Mouse (Mus musculus) forebrain, embryonic 16.5 days (tissue): ENCODE results near the gene Plcd3. TPM values are rescaled to one million over a fixed set of nuclear protein-coding genes. Genes with fewer than 3 reads are reported as not detected.

ENCODE experiments used
- ATAC-seq: fragments of 200-750 bp; cut with Nextera tagmentation; 2 replicates; pipeline ENCODE4 v1.8.0; 2017; ENCODE audit warnings: mild to moderate bottlenecking, moderate library complexity
- H3K27ac ChIP-seq: fragments of 300-500 bp; sonication (generic); 2 replicates; pipeline ENCODE4 v1.5.1; 2014; ENCODE audit warnings: low read length, control low read depth
- H3K27me3 ChIP-seq: fragments of 300-500 bp; sonication (generic); replicated peaks from 2 replicates; pipeline ENCODE4 v1.6.1; 2014; ENCODE audit warnings: low read length; ENCODE audit not compliant: control insufficient read depth, insufficient read depth
- H3K36me3 ChIP-seq: fragments of 300-500 bp; sonication (generic); 2 replicates; pipeline ENCODE4 v1.6.1; 2014; ENCODE audit not compliant: control insufficient read depth, insufficient read depth
- H3K4me1 ChIP-seq: fragments of 300-500 bp; sonication (generic); replicated peaks from 2 replicates; pipeline ENCODE4 v1.6.1; 2014; ENCODE audit warnings: low read length; ENCODE audit not compliant: control insufficient read depth, insufficient read depth
- H3K4me2 ChIP-seq: fragments of 300-500 bp; sonication (generic); 2 replicates; pipeline ENCODE4 v1.6.1; 2014; ENCODE audit warnings: mild to moderate bottlenecking, low read length, control low read depth
- H3K4me3 ChIP-seq: fragments of 300-500 bp; sonication (generic); replicated peaks from 2 replicates; pipeline ENCODE4 v1.5.1; 2014; ENCODE audit warnings: mild to moderate bottlenecking, low read length, control low read depth
- H3K9ac ChIP-seq: fragments of 300-500 bp; sonication (generic); replicated peaks from 2 replicates; pipeline ENCODE4 v1.6.1; 2014; ENCODE audit warnings: low read depth, low read length, control low read depth
- H3K9me3 ChIP-seq: fragments of 300-500 bp; sonication (generic); 2 replicates; pipeline ENCODE4 v1.6.1; 2016; ENCODE audit warnings: low read length; ENCODE audit not compliant: control insufficient read depth
- WGBS: fragments of 180-500 bp; shearing (Covaris S2); extraction: QIAGEN DNeasy Blood & Tissue Kit; methylation state at CpG from one replicate; pipeline ENCODE4 v1.1.7; 2014; 5-methylcytosine and 5-hydroxymethylcytosine counted together
- polyA plus RNA-seq: library from polyadenylated mRNA; unstranded; fragments of >200 nt; fragmentation: Nextera tagmentation; extraction: Ambion mirVana; gene quantifications from 2 replicates; pipeline ENCODE4 v1.2.1, GENCODE M21; 2015

The Plcd3 gene
- polyA plus RNA-seq, 1 experiment from 2014 or later, result 2.5 TPM

DNA sequence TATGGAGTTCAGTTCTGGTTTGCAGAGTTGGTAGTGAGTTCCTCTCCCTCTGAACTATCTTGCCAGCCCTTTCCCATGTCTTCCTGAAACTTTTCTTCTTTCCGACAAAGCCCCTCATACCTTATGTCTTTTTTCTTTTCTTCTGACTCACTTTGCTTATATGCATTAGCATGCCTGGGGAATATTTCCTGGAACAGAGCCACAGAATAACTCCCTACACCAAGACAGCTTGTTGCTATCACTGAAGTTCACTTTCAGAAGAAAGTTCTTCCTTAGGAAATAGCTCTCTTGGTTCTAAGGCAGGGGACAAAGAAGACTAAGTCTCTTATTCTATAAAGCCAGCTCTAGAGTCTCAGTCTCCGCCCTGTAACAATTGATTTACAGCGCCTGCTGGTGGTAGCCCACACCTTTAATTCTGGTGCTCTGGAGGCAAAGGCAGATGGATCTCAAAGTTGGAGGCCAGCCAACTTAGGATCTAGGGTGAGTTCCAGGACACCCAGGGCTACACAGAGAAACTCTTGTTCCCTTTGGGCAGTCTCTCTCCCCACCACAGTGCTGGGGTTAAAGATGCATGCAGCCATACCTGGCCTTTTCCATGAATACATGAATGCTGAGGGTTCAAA is 80.6 kb downstream of the Plcd3 start:
- H3K9me3 ChIP-seq, result no peaks in the 10 kb centered on the region
- WGBS, result 63% methylated on average over 3 of the region's 3 CpGs
- H3K4me1 ChIP-seq, result peaks cover 6% of the 10 kb centered on the region
- H3K36me3 ChIP-seq, result no peaks in the 10 kb centered on the region
- no peak overlapping the region for H3K4me3 ChIP-seq
- H3K9ac ChIP-seq, result no peak overlapping the region
- no peak overlapping the region for H3K4me2 ChIP-seq
- H3K27ac ChIP-seq, result no peak overlapping the region
- H3K27me3 ChIP-seq, result no peaks in the 10 kb centered on the region
- no peak for ATAC-seq

Other genes with a start within 250 kb of the Plcd3 start
- 188 and 190 TPM in 2 replicates for gene Eftud2, start 220.7 kb downstream of the Plcd3 start, polyA plus RNA-seq
- gene Ccdc103, start 220.5 kb downstream of the Plcd3 start, polyA plus RNA-seq, result 2.2 and 2.7 TPM in 2 replicates
- gene Fam187a, start 216.5 kb downstream of the Plcd3 start, polyA plus RNA-seq, result not detected in 2 replicates
- 1.3 and 2.3 TPM in 2 replicates for gene Gfap, start 200.7 kb downstream of the Plcd3 start, polyA plus RNA-seq
- 3.0 and 4.1 TPM in 2 replicates for gene Kif18b, start 176.5 kb downstream of the Plcd3 start, polyA plus RNA-seq
- 1.4 TPM in 2 replicates for gene C1ql1, start 155.0 kb downstream of the Plcd3 start, polyA plus RNA-seq
- 31.7 and 37.2 TPM in 2 replicates for gene Nmt1, start 73.5 kb downstream of the Plcd3 start, polyA plus RNA-seq
- 162 and 166 TPM in 2 replicates for gene Dcakd, start 73.3 kb downstream of the Plcd3 start, polyA plus RNA-seq
- 17.0 and 17.8 TPM in 2 replicates for gene Acbd4, start within 50 bp of the Plcd3 start, polyA plus RNA-seq
- 3.5 and 4.1 TPM in 2 replicates for gene Hexim1, start 14.6 kb upstream of the Plcd3 start, polyA plus RNA-seq
- gene Hexim2, start 30.8 kb upstream of the Plcd3 start, polyA plus RNA-seq, result 19.9 and 25.9 TPM in 2 replicates
- 2.7 and 6.7 TPM in 2 replicates for gene Fmnl1, start 69.4 kb upstream of the Plcd3 start, polyA plus RNA-seq
- gene 1700023F06Rik, start 106.9 kb upstream of the Plcd3 start, polyA plus RNA-seq, result 0.73 and 1.5 TPM in 2 replicates
- gene Spata32, start 116.8 kb upstream of the Plcd3 start, polyA plus RNA-seq, result 0.22 TPM in 1 of 2 replicates, not detected in the other
- gene Map3k14, start 165.8 kb upstream of the Plcd3 start, polyA plus RNA-seq, result 2.8 and 4.8 TPM in 2 replicates